Mouse (Mus musculus): ENCODE measurements around the gene Batf3. TPM values are rescaled to one million over a fixed set of nuclear protein-coding genes. Genes with fewer than 3 reads are reported as not detected.

The Batf3 gene
- total and polyA plus RNA-seq, 2 experiments = 1.6 to 2.9 TPM

DNA sequence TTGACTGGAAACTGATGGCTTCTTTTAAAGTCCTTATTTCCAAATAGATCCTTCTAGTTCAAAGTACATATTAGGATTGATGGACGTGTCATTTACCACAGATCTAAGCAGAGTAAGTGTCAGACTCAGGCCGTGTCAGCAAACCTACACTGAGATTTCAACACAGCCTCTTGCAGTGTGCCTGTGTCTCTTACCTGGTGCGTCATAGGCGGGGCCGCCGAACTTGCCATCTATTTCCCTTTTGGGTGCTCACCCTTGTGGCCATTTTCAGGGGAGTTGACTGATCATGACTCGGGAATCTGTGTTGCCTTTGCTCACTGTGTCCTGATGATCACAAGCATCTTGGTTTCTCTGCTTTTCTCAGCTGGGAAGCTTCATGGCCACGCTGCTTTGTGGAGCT is 14.4 kb upstream of the Batf3 start:
- Histone ChIP-seq H3K4me3 (ENCODE audit: insufficient read depth, low read depth, low read length) (no peak overlapping the region), H3K79me2 (ENCODE audit: control insufficient read depth, insufficient read depth, low read length) (no peaks in the 10 kb centered on the region), H3K4me1 (ENCODE audit: control insufficient read depth, insufficient read depth, low read length) (no peaks in the 10 kb centered on the region), H3K27ac (replicated peaks; ENCODE audit: insufficient read depth, low read depth, low read length) (no peak overlapping the region), H3K9ac (ENCODE audit: low read depth, low read length) (no peak overlapping the region), H3K36me3 (ENCODE audit: control insufficient read depth, insufficient read depth, low read length) (no peaks in the 10 kb centered on the region), H3K27me3 (ENCODE audit: control insufficient read depth, insufficient read depth, low read length) (no peaks in the 10 kb centered on the region)
- TF ChIP-seq CTCF (IDR thresholded peaks at IDR 0.05; ENCODE audit: low read depth, low read length) (no peak), POLR2A (IDR thresholded peaks at IDR 0.05; ENCODE audit: extremely low read depth, insufficient read depth, low read length) (no peak)
- WGBS = 50% methylated on average over 8 of the region's 8 CpGs
- DNase-seq (ENCODE audit: extremely low read depth, low read depth, low spot score) = no peak

DNA sequence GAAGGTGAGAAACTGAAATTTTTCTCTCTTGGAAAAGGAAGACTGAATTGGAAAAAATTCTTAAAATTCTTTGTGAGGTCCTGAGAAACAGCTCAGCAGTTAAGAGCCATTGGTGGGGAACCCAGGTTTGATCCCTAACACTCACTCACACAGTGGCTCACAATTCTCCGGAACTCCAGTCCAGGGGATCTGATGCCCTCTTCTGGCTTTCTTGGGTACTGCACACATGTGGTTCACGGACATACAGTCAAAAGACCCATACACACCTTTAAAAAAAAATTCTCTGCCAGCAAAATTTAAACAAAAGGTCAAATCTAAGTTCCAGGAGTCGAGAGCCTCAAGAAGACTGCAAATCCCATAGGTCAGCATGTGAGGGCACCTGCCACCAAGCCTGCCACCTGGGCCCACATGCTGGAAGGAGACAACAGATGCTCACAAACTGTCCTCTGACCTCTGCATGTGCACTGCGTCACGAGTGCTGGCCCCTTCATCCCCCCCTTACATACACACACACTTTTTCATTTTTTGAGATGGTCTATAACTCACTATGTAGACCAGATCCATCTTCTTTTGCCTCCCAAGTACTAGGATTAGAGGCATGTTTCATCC is 12.6 kb upstream of the Batf3 start:
- Histone ChIP-seq H3K36me3 (ENCODE audit: control insufficient read depth, insufficient read depth, low read length) (no peaks in the 10 kb centered on the region), H3K27ac (replicated peaks; ENCODE audit: insufficient read depth, low read depth, low read length) (peak overlapping the region; percentile 9; the same call in 1 of the 2 replicates), H3K4me1 (ENCODE audit: control insufficient read depth, insufficient read depth, low read length) (no peaks in the 10 kb centered on the region), H3K9ac (ENCODE audit: low read depth, low read length) (no peak overlapping the region), H3K79me2 (ENCODE audit: control insufficient read depth, insufficient read depth, low read length) (no peaks in the 10 kb centered on the region), H3K27me3 (ENCODE audit: control insufficient read depth, insufficient read depth, low read length) (no peaks in the 10 kb centered on the region), H3K4me3 (ENCODE audit: insufficient read depth, low read depth, low read length) (no peak overlapping the region)
- WGBS = 78% methylated on average over 5 of the region's 5 CpGs
- no peak for DNase-seq (ENCODE audit: extremely low read depth, low read depth, low spot score)
- no peak for TF ChIP-seq POLR2A (IDR thresholded peaks at IDR 0.05; ENCODE audit: extremely low read depth, insufficient read depth, low read length)
- TF ChIP-seq CTCF (IDR thresholded peaks at IDR 0.05; ENCODE audit: low read depth, low read length) = peak; percentile 55; the same call in 1 of the 2 replicates

DNA sequence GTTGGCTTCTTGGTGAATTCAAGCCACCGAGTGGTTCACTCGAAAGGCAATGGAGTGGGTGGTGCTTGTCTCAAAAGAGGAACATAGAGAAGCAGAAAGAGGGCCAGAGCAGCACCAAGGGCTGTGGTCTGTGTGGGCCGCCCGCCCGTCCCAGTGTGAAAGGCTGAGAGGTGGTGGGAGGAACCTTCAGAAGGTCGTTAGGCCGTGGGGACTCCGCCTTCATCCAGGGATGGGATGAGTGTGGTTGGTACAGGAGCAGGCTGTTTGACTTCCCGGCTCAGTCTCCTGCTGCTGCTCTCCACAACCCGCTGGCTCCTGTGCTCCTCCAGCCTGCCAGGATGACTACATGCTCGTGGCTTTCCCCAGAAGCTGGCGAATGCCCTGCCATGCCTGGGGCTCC is 12.1 kb upstream of the Batf3 start:
- 0 out of 2 replicates have a peak overlapping the region, but pooled peaks have one; percentile 3 for H3K27ac ChIP-seq (replicated peaks; ENCODE audit: insufficient read depth, low read depth, low read length)
- no peak for TF ChIP-seq POLR2A (IDR thresholded peaks at IDR 0.05; ENCODE audit: extremely low read depth, insufficient read depth, low read length)
- no peak for TF ChIP-seq CTCF (IDR thresholded peaks at IDR 0.05; ENCODE audit: low read depth, low read length)
- no peak for DNase-seq (ENCODE audit: extremely low read depth, low read depth, low spot score)
- H3K4me3 ChIP-seq (ENCODE audit: insufficient read depth, low read depth, low read length) = no peak overlapping the region
- H3K79me2 ChIP-seq (ENCODE audit: control insufficient read depth, insufficient read depth, low read length) = no peaks in the 10 kb centered on the region
- no peaks in the 10 kb centered on the region for H3K4me1 ChIP-seq (ENCODE audit: control insufficient read depth, insufficient read depth, low read length)
- no peaks in the 10 kb centered on the region for H3K36me3 ChIP-seq (ENCODE audit: control insufficient read depth, insufficient read depth, low read length)
- H3K27me3 ChIP-seq (ENCODE audit: control insufficient read depth, insufficient read depth, low read length) = no peaks in the 10 kb centered on the region
- H3K9ac ChIP-seq (ENCODE audit: low read depth, low read length) = no peak overlapping the region
- 87% methylated on average over 12 of the region's 12 CpGs for WGBS

DNA sequence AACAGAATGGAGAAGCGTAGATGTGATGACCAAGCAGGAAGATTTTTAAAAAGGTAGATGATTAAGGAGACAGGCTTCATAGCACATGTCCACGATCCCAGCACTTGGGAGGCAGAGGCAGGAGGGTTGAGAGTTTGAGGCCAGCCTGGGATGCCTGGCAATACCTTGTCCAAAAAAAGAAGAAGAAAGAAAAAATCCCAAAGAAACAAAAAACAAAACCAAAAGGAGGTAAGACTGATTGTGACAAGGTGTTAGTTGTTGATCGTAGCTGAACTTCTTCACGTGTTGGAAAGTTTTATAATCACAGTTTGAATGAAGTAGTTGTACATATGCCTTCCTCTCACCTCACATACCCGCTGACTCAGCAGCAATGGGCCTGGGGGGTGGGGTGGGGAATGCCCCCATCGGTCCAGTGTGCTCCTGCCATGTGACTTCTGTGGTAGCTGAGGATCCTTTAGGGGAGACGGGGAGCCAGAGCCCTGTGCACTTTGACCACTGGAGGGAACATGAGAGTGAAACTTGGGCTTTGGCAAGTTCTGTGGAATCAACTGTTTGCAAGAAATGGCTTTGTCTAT is 11.3 kb upstream of the Batf3 start:
- H3K9ac ChIP-seq (ENCODE audit: low read depth, low read length) = no peak overlapping the region
- H3K79me2 ChIP-seq (ENCODE audit: control insufficient read depth, insufficient read depth, low read length) = no peaks in the 10 kb centered on the region
- no peak for TF ChIP-seq CTCF (IDR thresholded peaks at IDR 0.05; ENCODE audit: low read depth, low read length)
- no peak for TF ChIP-seq POLR2A (IDR thresholded peaks at IDR 0.05; ENCODE audit: extremely low read depth, insufficient read depth, low read length)
- no peaks in the 10 kb centered on the region for H3K27me3 ChIP-seq (ENCODE audit: control insufficient read depth, insufficient read depth, low read length)
- no peak overlapping the region for H3K4me3 ChIP-seq (ENCODE audit: insufficient read depth, low read depth, low read length)
- H3K4me1 ChIP-seq (ENCODE audit: control insufficient read depth, insufficient read depth, low read length) = no peaks in the 10 kb centered on the region
- H3K36me3 ChIP-seq (ENCODE audit: control insufficient read depth, insufficient read depth, low read length) = no peaks in the 10 kb centered on the region
- 82% methylated on average over 7 of the region's 7 CpGs for WGBS
- no peak for DNase-seq (ENCODE audit: extremely low read depth, low read depth, low spot score)
- H3K27ac ChIP-seq (replicated peaks; ENCODE audit: insufficient read depth, low read depth, low read length) = no peak overlapping the region; the same call in 1 of the 2 replicates

DNA sequence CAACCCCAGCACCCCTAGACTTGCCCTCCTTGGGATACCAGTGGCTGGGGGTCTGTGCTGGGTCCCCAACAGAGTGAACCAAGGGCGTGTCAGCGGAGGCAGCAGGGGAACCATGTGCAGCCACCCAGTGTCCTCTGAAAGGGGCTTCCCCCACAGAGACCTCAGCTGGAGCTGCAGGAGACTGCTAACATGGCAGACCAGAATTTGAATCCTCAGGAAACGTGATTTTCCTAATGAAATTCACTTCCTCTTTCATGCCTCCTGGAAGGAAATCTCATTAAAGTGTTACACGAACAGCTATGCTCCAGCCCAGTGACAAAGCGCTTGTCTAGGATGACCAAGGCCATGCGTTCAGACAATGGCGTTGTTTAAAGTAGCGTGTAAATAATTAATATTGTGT is 10.7 kb upstream of the Batf3 start:
- 75% methylated on average over 8 of the region's 8 CpGs for WGBS
- H3K4me3 ChIP-seq (ENCODE audit: insufficient read depth, low read depth, low read length) = no peak overlapping the region
- H3K27ac ChIP-seq (replicated peaks; ENCODE audit: insufficient read depth, low read depth, low read length) = no peak overlapping the region; the same call in 1 of the 2 replicates
- no peaks in the 10 kb centered on the region for H3K36me3 ChIP-seq (ENCODE audit: control insufficient read depth, insufficient read depth, low read length)
- no peaks in the 10 kb centered on the region for H3K27me3 ChIP-seq (ENCODE audit: control insufficient read depth, insufficient read depth, low read length)
- no peak for TF ChIP-seq CTCF (IDR thresholded peaks at IDR 0.05; ENCODE audit: low read depth, low read length)
- TF ChIP-seq POLR2A (IDR thresholded peaks at IDR 0.05; ENCODE audit: extremely low read depth, insufficient read depth, low read length) = no peak
- DNase-seq (ENCODE audit: extremely low read depth, low read depth, low spot score) = no peak
- H3K9ac ChIP-seq (ENCODE audit: low read depth, low read length) = no peak overlapping the region
- H3K79me2 ChIP-seq (ENCODE audit: control insufficient read depth, insufficient read depth, low read length) = no peaks in the 10 kb centered on the region
- H3K4me1 ChIP-seq (ENCODE audit: control insufficient read depth, insufficient read depth, low read length) = peaks cover 3% of the 10 kb centered on the region; the same call in 1 of the 2 replicates

DNA sequence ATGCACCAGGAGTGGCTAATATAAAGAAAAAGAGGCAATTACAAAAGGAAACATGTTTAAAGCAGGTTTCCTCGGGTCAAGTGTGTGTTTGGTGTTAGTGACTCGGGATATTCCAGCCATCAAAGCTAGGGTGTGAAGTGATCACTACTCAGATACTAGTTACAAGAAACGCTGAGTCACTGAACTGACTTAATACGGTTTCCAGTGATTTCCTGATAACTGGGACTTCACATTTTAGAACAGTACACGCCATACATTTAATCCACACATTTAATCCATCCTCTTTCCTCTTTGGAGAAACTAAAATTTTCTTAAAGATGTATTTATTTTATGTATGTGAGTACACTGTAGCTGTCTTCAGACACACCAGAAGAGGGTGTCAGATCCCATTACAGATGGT is 9.7 kb upstream of the Batf3 start:
- H3K9ac ChIP-seq (ENCODE audit: low read depth, low read length) = no peak overlapping the region

More for the DNA sequence above, 9.7 kb upstream of the Batf3 start:
- Histone ChIP-seq H3K27me3 (ENCODE audit: control insufficient read depth, insufficient read depth, low read length) (no peaks in the 10 kb centered on the region), H3K4me3 (ENCODE audit: insufficient read depth, low read depth, low read length) (no peak overlapping the region), H3K4me1 (ENCODE audit: control insufficient read depth, insufficient read depth, low read length) (peaks cover 3% of the 10 kb centered on the region; the same call in 1 of the 2 replicates), H3K79me2 (ENCODE audit: control insufficient read depth, insufficient read depth, low read length) (no peaks in the 10 kb centered on the region), H3K36me3 (ENCODE audit: control insufficient read depth, insufficient read depth, low read length) (no peaks in the 10 kb centered on the region), H3K27ac (replicated peaks; ENCODE audit: insufficient read depth, low read depth, low read length) (no peak overlapping the region)
- DNase-seq (ENCODE audit: extremely low read depth, low read depth, low spot score) = no peak
- 79% methylated on average over 5 of the region's 5 CpGs for WGBS
- no peak for TF ChIP-seq POLR2A (IDR thresholded peaks at IDR 0.05; ENCODE audit: extremely low read depth, insufficient read depth, low read length)
- no peak for TF ChIP-seq CTCF (IDR thresholded peaks at IDR 0.05; ENCODE audit: low read depth, low read length)
